Mouse (Mus musculus): ENCODE results near the gene Armt1. TPM values are rescaled to one million over a fixed set of nuclear protein-coding genes. Genes with fewer than 3 reads are reported as not detected.
A peak's percentile ranks its signal among the peaks of the same experiment; 100 is the strongest.
"Not testable (repeated sequence)": the region's sequence is repeated elsewhere in the genome, so short reads cannot be mapped to it uniquely, and the experiment has no call there.

Armt1 gene
- polyA plus RNA-seq, 1 experiment, result 80.4 TPM

GRCm38 (mm10) chr10:4430826-4431225, 1.4 kb upstream of the Armt1 start:
- Histone ChIP-seq H3K9ac (ENCODE audit: low read depth, poor library complexity, severe bottlenecking) (peak overlapping the region; percentile 82), H3K4me3 (ENCODE audit: low read depth, low read length) (no peak overlapping the region), H3K27ac (ENCODE audit: insufficient read depth, low read length) (no peak overlapping the region), H3K4me1 (ENCODE audit: control insufficient read depth, insufficient read depth, low read length) (no peaks in the 10 kb centered on the region), H3K36me3 (ENCODE audit: control insufficient read depth, insufficient read depth, low read length, poor library complexity, severe bottlenecking) (peaks cover 16% of the 10 kb centered on the region), H3K9me3 (replicated peaks; ENCODE audit: control insufficient read depth, insufficient read depth, low read length, poor library complexity, severe bottlenecking) (no peaks in the 10 kb centered on the region), H3K27me3 (ENCODE audit: control insufficient read depth, insufficient read depth, low read length, poor library complexity, severe bottlenecking) (no peaks in the 10 kb centered on the region)
- TF ChIP-seq EP300 (IDR thresholded peaks at IDR 0.05; ENCODE audit: insufficient read depth, low read depth, low read length) (no peak), CTCF (IDR thresholded peaks at IDR 0.05; ENCODE audit: low read depth, low read length) (no peak), POLR2A (IDR thresholded peaks at IDR 0.05; ENCODE audit: insufficient read depth, low read length) (no peak)

DNA sequence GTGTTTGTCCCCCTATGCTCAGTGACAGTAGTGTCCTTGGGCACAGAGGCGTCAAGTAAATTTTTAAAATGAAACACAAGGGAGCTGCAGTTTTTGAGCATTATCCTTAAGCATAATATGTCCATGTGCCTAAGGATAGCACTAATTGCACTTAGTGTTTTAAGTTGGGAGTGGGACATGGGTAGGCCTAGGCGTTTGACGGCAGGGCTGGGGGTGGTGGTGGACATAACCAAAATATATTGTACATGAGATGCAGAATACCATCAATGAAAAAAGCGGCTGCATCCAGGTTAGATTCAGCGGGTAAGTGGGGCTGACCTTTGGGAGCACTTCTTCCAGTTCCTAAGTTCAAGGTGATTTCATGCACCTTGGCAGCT, 533 bp upstream of the Armt1 start:
- H3K36me3 ChIP-seq (ENCODE audit: control insufficient read depth, insufficient read depth, low read length, poor library complexity, severe bottlenecking), result peaks cover 9% of the 10 kb centered on the region
- peak overlapping the region; percentile 82 for H3K9ac ChIP-seq (ENCODE audit: low read depth, poor library complexity, severe bottlenecking)
- no peaks in the 10 kb centered on the region for H3K9me3 ChIP-seq (replicated peaks; ENCODE audit: control insufficient read depth, insufficient read depth, low read length, poor library complexity, severe bottlenecking)
- 0 out of 2 replicates have a peak overlapping the region, but pooled peaks have one; percentile 23 for H3K27ac ChIP-seq (ENCODE audit: insufficient read depth, low read length)
- TF ChIP-seq POLR2A (IDR thresholded peaks at IDR 0.05; ENCODE audit: insufficient read depth, low read length) (no peak), EP300 (IDR thresholded peaks at IDR 0.05; ENCODE audit: insufficient read depth, low read depth, low read length) (no peak), CTCF (IDR thresholded peaks at IDR 0.05; ENCODE audit: low read depth, low read length) (no peak)
- peak overlapping the region; percentile 95 for H3K4me3 ChIP-seq (ENCODE audit: low read depth, low read length)
- H3K27me3 ChIP-seq (ENCODE audit: control insufficient read depth, insufficient read depth, low read length, poor library complexity, severe bottlenecking), result no peaks in the 10 kb centered on the region
- H3K4me1 ChIP-seq (ENCODE audit: control insufficient read depth, insufficient read depth, low read length), result no peaks in the 10 kb centered on the region

DNA sequence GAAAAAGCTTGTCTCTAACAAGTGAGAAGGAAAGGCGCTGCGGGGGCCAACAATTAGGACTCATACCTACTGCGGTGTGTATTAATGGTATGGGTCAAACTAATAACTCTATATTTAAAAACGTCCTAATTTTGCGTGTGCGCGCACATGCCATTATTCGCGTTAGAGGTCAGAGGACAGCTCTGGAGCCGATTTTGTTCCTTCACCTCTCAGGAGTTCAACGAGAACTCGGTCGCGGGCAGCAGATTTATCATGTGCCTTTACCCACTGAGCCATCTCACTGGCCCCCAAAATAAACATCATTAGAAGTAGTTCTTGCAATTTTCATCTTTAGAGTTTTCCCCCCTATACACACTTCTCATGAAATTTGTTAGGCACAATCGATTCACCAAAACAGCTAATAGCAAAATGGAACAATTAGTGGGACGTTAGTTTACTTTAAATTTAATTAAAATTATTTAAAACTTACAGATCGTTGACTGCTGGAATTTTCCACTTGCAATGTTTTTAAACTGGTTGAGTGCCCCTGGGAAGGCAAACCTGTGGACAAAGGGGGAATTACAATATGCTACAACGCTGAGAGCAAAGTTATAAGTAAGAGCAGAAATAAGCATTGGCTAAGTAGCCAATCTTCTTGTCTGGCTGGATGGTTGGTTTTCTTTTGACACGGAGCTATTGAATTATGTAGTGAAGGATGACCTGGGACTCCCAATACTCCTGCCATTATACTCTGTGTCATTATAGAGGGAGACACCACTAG, 909 bp downstream of the Armt1 start:
- Histone ChIP-seq H3K4me1 (ENCODE audit: control insufficient read depth, insufficient read depth, low read length) (no peaks in the 10 kb centered on the region), H3K4me3 (ENCODE audit: low read depth, low read length) (peak overlapping the region; percentile 76), H3K9ac (ENCODE audit: low read depth, poor library complexity, severe bottlenecking) (peak overlapping the region; percentile 81), H3K36me3 (ENCODE audit: control insufficient read depth, insufficient read depth, low read length, poor library complexity, severe bottlenecking) (peaks cover 16% of the 10 kb centered on the region), H3K9me3 (replicated peaks; ENCODE audit: control insufficient read depth, insufficient read depth, low read length, poor library complexity, severe bottlenecking) (no peaks in the 10 kb centered on the region), H3K27me3 (ENCODE audit: control insufficient read depth, insufficient read depth, low read length, poor library complexity, severe bottlenecking) (no peaks in the 10 kb centered on the region), H3K27ac (ENCODE audit: insufficient read depth, low read length) (peak overlapping the region; percentile 63)
- TF ChIP-seq CTCF (IDR thresholded peaks at IDR 0.05; ENCODE audit: low read depth, low read length), result no peak

DNA sequence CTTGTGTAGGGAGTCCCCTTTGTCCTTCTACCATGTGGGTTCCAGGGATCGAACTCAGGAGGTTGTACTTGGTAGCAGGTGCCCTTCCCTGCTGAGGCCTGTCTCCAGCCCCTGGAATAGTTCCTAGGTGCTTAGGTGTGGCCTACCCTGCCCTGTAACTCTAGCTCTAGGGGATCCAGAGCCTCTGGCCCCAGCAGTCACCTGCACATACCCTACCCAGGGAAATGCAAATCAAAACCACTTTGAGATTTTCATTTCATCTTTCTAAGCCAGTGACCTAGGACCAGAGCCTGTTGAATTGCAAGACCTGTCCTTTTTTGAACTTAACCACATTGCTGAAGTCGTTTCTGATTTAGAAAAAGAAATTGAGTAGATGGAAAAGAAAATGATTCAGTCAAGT, 1.6 kb downstream of the Armt1 start:
- Histone ChIP-seq H3K27ac (ENCODE audit: insufficient read depth, low read length) (0 out of 2 replicates have a peak overlapping the region, but pooled peaks have one; percentile 21), H3K36me3 (ENCODE audit: control insufficient read depth, insufficient read depth, low read length, poor library complexity, severe bottlenecking) (peaks cover 16% of the 10 kb centered on the region), H3K9ac (ENCODE audit: low read depth, poor library complexity, severe bottlenecking) (peak overlapping the region; percentile 81), H3K4me3 (ENCODE audit: low read depth, low read length) (0 out of 2 replicates have a peak overlapping the region, but pooled peaks have one; percentile 20)
- not testable (repeated sequence) for H3K27me3 ChIP-seq (ENCODE audit: control insufficient read depth, insufficient read depth, low read length, poor library complexity, severe bottlenecking); H3K4me1 ChIP-seq (ENCODE audit: control insufficient read depth, insufficient read depth, low read length); H3K9me3 ChIP-seq (replicated peaks; ENCODE audit: control insufficient read depth, insufficient read depth, low read length, poor library complexity, severe bottlenecking)

- H3K9ac ChIP-seq (ENCODE audit: low read depth, poor library complexity, severe bottlenecking), result peak overlapping the region; percentile 46; the same call in 1 of the 2 replicates
- TF ChIP-seq POLR2A (IDR thresholded peaks at IDR 0.05; ENCODE audit: insufficient read depth, low read length) (no peak), CTCF (IDR thresholded peaks at IDR 0.05; ENCODE audit: low read depth, low read length) (no peak), EP300 (IDR thresholded peaks at IDR 0.05; ENCODE audit: insufficient read depth, low read depth, low read length) (no peak)
- H3K27ac ChIP-seq (ENCODE audit: insufficient read depth, low read length), result no peak overlapping the region
- no peaks in the 10 kb centered on the region for H3K9me3 ChIP-seq (replicated peaks; ENCODE audit: control insufficient read depth, insufficient read depth, low read length, poor library complexity, severe bottlenecking)
- H3K27me3 ChIP-seq (ENCODE audit: control insufficient read depth, insufficient read depth, low read length, poor library complexity, severe bottlenecking), result no peaks in the 10 kb centered on the region
- no peak overlapping the region for H3K4me3 ChIP-seq (ENCODE audit: low read depth, low read length)
- no peaks in the 10 kb centered on the region for H3K4me1 ChIP-seq (ENCODE audit: control insufficient read depth, insufficient read depth, low read length)
- peaks cover 26% of the 10 kb centered on the region for H3K36me3 ChIP-seq (ENCODE audit: control insufficient read depth, insufficient read depth, low read length, poor library complexity, severe bottlenecking)
Observed at GRCm38 (mm10) chr10:4435416-4435815, 3.1 kb downstream of the Armt1 start.

- no peak overlapping the region for H3K4me3 ChIP-seq (ENCODE audit: low read depth, low read length)
- TF ChIP-seq EP300 (IDR thresholded peaks at IDR 0.05; ENCODE audit: insufficient read depth, low read depth, low read length) (no peak), CTCF (IDR thresholded peaks at IDR 0.05; ENCODE audit: low read depth, low read length) (no peak), POLR2A (IDR thresholded peaks at IDR 0.05; ENCODE audit: insufficient read depth, low read length) (no peak)
- no peak overlapping the region for H3K9ac ChIP-seq (ENCODE audit: low read depth, poor library complexity, severe bottlenecking)
- peaks cover 8% of the 10 kb centered on the region for H3K36me3 ChIP-seq (ENCODE audit: control insufficient read depth, insufficient read depth, low read length, poor library complexity, severe bottlenecking)
- H3K27ac ChIP-seq (ENCODE audit: insufficient read depth, low read length), result no peak overlapping the region
- H3K4me1 ChIP-seq (ENCODE audit: control insufficient read depth, insufficient read depth, low read length), result no peaks in the 10 kb centered on the region
- H3K9me3 ChIP-seq (replicated peaks; ENCODE audit: control insufficient read depth, insufficient read depth, low read length, poor library complexity, severe bottlenecking), result peaks cover 4% of the 10 kb centered on the region; the same call in 1 of the 2 replicates
- no peaks in the 10 kb centered on the region for H3K27me3 ChIP-seq (ENCODE audit: control insufficient read depth, insufficient read depth, low read length, poor library complexity, severe bottlenecking)
Observed at GRCm38 (mm10) chr10:4456409-4456808, 24.1 kb downstream of the Armt1 start.
